Mouse (Mus musculus) liver (tissue): ENCODE measurements around the gene Arhgap17.
A peak's percentile ranks its signal among the peaks of the same experiment; 100 is the strongest.

Source experiments
- DNase-seq: peaks from one replicate; pipeline ENCODE4 v3.0.0-alpha.2; 2020; ENCODE audit warnings: mixed read lengths

Gene Arhgap17

DNA sequence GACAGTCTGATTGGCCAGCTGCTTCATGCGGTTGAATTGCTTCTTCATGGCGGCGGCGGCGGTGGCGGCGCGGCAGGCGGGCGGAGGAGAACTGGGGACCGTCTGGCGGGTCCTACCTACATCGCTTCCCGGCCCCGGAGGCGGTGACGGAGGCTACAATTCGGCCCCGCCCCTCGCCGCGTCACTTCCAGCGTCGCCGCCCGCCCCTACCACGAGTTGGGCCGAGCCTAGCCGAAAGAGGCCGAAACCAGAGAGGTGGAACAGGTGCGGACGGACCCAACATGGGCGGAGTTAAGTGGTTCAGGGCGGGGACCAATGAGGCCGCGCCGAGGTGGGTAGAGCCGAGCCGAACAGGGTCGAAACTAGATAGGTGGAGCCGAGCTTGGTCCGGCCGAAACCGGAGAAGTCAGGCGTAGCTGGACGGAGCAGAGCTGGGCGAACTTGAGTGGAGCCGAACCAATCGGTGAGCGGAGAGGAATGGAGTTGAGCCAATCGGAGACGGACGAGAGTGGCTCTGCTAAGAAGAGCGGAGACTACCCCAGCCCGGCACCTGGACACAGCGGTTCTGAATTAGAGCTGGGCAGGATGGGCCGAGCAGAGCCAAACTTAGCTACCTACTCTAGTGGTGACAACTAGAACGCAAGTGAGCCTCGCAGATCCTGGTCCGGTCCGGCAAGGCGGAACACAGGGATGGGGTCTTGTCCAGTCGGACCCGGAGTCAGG lies at the start of gene Arhgap17, which contains the start of gene Lcmt1:
Arhgap17 (minus strand) TSS at position 157 of the 723 bp plus-strand sequence.
Lcmt1 (plus strand) TSS at position 26 of the 723 bp plus-strand sequence.
- peak; percentile 98 for DNase-seq

DNA sequence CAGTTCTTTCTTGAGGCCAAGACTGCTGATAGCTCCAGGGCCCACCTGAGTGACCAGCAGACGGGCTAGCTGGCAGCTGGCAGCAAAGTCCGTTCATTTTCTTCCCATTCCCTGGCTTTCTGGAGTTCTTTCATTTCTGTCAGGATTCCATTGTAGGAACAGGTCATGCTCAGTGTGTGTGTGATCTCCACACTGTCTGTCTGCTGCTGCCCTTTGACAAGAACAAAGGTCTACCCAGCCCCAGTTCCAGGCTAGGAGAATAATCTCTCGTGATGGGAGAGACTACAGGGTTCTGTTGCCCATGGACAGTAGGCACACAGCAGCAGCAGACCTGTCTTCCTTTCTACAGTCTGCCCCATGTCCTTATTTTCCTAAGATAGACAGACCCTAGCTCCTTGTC lies 47.9 kb upstream of the Arhgap17 start:
- no peak for DNase-seq

DNA sequence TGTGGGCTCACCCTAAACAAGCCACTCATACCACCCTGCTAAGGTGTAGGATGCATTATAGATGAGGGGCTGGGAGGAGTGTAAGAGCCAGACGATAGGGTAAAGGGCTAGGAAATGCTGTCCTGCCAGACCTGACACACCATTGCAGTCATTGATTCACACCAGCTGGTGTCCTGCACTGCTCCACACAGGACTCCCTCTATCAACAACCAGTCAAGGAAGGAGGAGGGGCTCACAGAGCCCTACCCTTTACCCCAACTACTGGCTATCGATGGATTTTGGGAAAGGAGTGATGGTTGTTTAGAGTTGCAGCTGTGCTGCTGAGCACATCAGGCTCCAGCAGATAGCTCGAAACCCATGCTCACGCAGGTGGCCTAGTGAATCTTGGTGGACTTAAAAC lies 47.1 kb upstream of the Arhgap17 start:
- DNase-seq: no peak

DNA sequence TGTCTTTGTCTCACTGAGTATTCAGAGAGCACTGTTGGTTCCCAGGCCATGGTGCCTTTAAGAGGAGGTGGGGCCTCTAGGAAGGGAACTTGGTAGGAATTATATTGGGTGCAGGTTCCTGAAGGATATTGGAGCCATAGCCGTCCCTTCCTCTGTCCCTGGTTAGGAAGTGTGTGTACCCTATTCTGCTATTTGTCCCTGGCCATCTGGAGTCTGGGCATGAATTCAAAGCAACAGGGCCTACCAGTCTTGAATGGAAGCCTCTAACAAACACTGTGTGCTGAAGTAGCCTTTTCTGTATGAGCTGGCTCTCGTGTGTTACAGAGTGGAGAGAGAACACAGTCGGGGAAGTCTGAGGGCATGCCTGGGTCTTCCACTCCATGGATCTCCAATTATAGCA lies 42.4 kb upstream of the Arhgap17 start:
- DNase-seq: no peak

DNA sequence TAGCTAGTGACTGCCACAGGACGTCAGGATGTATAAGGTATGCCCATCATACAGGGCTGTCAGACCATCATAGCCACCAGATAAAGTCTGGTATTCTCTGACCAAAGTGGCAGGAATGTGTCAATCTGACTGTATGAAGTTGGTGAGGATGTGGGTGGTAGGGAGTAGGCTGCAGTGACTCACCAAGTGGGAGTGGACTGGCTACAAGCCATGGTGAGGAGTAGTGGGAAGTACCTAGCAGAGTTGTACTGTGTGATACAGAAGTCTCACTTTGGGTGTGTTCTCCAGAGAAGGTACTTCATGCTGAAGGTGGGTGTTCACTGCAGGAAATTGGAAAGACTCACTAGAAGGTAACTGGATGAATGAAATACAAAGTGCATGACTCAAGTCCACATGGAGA lies 41.4 kb upstream of the Arhgap17 start:
- DNase-seq: no peak

DNA sequence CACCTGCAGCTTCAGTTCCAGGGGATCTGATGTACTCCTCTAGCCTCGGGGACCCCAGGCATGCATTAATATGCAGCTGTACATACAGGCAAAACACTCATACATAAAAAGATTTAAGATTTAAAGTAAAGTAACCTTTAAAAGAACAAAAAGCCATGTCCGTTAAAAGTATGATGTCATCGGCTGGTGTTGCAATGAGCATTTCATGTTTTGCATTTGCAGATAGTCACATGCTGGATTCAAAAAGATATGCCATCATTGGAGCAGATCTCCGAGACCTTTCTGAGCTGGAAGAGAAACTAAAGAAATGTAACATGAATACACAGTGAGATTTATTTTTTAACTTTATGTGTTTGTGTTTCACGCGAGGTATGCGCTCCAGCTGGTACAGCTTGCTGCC lies 40.8 kb upstream of the Arhgap17 start:
- DNase-seq: no peak

DNA sequence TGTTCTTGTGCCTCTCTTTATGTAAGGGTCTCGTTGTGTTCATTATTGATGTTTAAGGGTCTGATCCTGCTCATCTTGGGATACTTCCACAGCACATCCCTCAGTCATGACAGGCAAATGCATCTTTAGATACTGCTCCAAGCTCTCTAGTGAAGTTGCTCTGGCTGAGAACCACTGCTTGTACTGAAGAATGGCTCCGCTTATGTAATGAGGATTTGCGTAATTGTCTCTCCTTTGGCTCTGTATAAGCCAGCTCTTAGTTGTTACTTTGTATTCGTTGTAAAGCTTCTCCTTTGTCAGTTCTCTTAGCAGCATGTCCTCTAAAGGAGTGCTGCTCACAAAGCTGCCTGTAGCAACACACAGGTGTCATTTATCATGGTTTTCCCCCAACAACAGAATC lies 37.3 kb upstream of the Arhgap17 start:
- DNase-seq: no peak

DNA sequence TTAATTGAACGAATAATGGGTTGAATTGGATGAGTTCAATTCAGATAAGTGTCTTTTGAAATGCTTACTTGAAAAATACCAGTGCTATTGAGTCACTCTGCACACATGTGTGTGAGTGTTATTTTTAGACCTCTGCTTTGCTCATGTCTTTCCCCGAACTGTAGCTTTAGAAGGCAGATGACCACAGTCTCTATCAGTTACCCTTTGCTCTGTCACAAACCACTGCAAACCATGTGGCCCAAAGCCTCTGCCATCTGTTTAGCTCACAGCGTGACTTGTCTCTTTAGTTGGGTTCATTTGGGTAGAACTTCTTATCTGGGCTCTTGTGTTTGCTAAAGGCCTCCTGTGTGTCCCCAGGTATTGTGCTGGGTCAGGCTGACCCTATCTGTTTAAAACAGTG lies 35.9 kb upstream of the Arhgap17 start:
- no peak for DNase-seq

DNA sequence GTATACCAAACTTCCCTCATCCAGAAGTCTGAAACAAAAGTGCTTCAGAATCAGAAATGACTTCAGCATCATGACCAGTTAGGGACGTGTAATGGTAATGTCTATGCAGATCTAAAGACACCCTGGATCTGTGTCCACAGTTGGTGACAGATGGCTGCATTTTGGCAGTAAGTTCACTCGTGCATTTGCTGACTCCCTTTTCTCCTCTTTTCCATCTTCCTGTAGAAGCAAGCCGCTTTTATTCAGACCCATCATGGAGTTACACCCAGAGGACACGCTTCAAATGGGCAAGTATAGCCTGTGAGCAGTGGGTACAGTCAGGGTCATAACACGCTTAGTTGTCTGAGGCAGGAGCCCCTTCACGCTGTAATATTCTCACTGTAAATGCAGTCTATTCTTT lies 34.5 kb upstream of the Arhgap17 start:
- DNase-seq: no peak

DNA sequence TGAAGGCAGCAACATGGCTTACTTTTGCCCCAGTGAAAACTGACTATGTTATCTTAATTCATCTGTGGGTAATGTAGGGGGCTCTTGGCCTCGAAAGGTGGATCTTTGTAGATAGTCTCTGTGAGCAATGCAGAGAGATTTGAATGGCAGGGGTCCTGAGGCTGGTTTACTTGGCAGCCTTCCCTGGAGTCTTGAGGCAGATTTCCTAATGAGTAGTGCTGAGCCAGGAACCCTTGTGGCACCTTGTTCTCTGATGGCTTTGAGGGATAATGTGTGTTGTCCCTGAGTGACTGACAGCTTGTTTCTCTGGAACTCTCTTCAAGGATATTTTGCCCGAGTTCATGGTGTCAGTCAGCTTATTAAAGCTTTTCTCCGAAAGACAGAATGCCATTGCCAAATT lies 31.4 kb upstream of the Arhgap17 start:
- DNase-seq: no peak

DNA sequence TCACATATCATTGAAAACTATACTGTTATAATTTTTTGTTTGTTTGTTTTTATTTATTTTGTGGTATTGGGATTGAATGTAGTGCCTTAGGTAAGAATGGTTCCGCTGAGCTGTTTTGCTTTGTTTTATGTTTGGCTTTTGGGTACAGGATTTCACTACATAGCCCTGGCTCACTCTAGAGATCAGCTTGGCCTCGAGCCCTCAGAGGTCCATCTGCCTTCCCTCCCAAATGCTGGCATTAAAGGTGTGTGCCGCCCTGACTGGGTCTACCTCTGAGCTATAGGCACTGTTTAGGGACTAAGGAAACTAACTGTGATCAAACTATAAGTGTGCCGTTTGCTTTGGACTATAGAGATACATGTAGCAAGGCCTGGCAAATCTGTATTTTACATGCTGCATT lies 29.6 kb upstream of the Arhgap17 start:
- no peak for DNase-seq

DNA sequence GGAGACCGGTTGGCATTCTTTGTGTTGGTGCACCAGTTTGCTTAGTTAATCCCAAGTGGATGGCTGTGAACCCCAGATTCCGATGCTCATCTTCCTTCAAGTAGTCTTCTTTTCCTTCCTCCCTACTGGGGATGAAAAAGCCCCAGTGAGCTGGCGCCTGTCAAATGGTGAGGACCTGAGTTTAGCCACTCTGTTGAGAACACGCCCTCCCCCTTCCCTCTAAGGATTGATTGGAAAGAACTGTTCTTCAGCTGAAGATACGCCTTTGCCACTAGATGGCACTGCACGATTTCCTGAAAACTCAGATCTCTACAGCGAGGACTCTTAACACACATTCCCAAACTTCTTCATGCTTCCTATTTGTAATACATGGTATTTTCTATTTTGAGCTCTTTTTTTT lies 29.1 kb upstream of the Arhgap17 start:
- peak; percentile 70 for DNase-seq

DNA sequence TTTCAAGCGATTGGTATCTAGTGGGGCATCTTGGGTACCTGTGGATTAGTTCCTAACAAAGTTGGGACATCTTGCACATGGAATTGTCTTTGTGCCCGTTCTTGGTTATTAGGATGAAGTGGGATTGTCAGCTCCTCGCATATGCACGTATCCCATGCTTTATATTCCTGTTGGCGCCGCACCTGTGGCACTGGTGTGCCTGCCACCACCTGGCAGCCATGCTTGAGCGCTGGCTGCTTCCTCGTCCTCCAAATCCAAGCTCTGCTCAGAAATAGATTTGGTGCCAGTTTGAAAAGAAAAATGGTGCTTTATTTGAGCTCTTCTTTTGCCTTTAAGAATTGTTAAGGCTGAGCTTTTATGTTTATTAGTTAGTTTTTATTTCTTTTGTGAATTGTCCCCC lies 28.2 kb upstream of the Arhgap17 start:
- DNase-seq: no peak

DNA sequence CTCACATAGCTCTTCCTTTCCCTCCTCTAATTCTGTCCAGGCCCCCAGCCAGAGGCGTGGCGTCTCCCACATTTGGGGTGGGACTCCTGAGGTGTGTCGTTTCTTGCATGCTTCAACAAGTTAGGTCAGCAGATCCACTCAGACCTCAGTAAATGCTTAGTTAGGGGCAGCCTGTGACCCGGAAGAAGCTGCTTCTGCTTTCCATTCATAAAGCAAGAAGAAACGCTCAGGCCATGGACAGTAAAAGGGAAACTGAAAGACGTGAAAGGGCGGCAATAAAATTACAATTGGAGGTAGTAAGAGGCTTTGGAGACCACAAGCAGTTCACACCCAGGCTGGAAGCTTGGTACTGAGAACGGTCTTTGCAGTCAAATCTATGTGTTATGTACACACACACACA lies 27.7 kb upstream of the Arhgap17 start:
- DNase-seq: no peak

DNA sequence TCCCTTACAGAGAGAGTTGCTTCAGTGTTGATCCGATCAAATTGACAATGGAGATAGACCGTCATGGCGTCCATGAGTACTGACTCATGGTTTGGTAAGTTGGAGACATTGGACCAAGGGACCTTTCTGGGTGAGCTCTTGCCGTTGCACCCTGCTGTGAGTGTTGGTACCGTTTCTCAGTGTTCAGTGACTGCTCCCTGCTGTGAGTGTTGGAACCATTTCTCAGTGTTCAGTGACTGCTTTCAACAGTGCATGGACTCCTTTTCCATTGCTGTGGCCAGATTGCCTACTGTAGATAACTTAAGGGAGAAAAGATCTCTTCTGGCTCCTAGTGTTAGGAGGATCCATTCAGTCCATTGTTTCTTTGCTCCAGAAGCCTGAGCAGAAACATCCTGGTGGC lies 27.2 kb upstream of the Arhgap17 start:
- no peak for DNase-seq

DNA sequence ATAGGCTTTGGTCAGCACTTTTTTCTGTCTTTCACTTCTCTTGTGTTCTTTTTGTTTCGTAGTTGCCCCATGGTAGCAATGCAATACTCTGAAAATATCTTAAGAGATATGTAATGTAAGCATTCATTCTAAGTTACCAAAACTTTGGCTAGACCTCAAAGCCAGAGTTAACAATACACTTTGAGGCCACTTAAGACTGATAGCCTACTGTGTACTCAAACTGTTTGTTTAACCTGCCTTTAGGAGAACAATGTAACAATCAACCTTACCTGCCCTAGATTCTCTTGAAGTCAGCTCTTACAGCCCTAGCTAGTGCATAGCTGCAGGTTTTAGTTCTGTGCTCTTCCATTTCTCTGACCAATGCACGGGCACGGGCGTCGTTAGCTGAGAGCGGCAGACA lies 24.6 kb upstream of the Arhgap17 start:
- no peak for DNase-seq

DNA sequence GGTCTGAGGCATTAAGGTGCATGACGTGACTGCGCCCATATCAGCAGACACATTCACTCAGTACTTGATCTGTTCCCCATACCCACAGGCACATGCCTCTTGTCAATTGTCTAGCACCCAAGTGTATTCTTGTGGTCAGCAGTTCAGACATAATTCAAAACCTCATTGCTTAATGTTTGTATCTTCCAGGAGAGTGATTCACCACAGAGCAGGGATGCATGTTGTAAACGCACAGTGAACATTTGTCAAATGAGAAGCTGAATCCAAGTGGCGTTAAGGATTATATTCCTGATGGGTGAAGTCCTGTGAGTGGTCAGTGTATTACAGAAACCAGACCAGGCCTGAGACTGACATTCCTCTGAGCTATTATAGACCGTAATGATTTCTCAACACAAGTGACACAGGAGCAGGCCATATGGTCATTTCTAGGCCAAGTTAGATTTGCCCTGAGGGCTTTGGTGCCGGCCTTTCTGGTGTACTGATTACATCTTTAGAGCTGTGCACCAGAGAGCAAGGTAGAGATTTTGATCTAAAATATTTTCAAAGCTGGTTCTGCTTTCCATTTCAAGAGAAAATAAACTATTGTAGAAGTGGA lies 20.1 kb upstream of the Arhgap17 start:
- no peak for DNase-seq

DNA sequence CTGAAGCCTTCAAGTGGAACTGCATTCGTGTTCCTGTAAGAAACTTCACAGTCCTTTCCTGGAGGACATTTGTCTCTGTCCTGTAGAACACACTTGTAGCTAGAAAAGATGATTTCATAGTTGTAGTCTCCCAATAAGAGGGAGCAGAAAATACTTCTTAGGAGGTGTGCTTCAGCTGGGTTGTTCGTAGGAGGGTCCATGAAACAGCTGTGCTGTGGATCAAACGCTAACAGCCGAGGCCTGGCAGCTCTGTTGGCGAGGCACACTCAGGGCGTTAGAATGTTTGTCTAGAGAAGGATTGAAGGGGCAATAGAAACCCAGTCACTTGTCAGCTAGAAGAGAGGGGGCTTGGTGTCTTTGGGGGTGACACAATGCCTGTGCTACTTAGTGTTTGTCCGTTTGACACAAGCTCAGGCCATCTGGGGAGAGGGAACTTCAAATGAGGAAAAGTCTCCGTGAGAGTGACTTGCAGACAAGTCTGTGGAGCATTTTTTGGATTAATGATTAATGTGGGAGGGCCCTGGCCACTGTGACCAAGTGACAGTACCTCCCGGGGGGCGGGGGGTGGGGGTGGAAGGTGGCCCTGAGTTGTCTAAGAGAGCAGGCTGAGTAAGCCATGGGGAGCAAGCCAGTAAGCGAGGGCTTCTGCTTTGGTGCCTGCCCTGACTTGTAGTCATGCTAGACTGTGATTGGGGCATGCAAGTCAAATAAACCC lies 16.1 kb upstream of the Arhgap17 start:
- peak; percentile 26 for DNase-seq

DNA sequence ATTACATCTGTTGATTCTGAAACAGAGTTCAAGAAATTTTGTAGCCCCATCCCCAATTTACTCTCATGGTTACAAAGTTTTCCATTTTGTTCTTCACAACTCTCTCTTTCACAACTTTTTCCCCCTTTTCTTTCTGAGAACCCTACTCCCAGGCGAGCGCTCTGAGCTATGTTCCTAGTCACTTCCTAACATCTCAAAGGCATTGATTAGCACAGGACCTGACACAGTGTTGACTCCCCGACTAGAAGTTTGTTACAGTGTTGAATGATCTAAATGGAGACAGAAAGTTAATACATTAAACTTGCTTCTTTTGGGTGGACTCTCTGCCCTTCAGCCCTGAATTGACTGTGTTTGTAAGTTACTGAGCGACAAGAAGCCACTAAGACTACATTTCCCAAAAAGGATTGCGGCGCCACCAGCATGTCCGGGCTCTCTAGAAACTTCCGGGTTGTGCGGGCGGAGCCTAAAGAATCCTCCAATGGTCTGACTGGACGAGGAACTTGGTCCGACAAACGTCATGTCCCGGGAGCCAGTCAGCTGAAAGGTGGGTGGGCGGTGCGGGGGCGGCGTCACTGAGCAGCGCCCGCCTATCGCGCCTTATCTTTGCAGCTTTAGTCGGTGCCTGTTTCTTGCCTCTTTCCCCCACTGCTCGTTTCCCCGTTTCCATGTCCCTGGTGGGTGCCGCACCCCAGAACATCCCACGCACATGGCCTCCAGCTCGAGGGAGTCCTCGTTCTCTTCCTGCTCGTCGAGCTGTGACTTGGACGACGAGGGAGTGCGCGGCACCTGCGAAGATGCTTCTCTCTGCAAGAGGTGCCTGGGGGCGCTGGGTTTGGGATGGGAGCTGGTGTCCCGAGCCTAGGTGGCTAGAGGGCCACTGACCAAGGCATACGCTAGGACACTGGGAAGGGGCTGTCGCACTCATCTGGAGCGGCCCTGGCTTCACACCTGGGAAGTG lies 8.0 kb upstream of the Arhgap17 start:
- peak; percentile 97 for DNase-seq

DNA sequence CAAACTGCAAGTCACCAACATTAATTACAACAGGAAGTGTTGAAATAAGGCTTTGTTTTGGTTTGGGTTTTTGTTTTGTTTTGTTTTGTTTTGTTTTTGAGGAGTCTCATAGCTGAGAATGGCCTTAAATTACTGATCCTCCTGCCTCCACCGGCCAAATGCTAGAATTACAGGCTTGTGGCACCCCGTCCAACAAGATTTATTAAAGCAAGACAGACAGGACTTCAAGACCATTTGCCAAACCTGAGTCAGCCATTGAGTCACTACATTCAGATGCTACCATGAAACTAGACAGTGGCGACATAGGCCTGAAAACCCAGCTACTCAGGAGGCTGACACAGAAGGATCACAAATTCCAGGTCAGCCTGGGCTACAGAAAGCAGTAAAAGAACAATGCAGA lies 1.8 kb upstream of the Arhgap17 start:
- DNase-seq: no peak

DNA sequence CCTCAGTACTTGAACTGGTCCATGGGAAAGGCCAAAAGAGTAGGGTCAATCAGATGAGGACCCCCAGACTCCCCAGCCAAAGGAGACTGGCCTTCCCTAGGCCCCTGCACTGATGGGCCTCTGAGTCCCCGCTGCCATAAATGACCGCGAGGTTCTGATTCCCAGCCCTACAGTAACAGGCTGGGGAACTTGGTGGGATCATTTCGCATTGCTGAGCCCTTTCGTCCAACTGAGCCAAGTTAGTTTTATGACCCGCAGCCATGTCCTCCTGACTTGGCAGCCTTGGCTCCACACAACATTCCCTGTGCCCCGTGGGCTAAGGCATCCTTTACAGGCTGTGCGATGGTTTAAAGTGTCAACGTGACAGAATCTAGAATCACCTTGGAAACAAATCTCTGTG lies 985 bp upstream of the Arhgap17 start:
- no peak for DNase-seq

DNA sequence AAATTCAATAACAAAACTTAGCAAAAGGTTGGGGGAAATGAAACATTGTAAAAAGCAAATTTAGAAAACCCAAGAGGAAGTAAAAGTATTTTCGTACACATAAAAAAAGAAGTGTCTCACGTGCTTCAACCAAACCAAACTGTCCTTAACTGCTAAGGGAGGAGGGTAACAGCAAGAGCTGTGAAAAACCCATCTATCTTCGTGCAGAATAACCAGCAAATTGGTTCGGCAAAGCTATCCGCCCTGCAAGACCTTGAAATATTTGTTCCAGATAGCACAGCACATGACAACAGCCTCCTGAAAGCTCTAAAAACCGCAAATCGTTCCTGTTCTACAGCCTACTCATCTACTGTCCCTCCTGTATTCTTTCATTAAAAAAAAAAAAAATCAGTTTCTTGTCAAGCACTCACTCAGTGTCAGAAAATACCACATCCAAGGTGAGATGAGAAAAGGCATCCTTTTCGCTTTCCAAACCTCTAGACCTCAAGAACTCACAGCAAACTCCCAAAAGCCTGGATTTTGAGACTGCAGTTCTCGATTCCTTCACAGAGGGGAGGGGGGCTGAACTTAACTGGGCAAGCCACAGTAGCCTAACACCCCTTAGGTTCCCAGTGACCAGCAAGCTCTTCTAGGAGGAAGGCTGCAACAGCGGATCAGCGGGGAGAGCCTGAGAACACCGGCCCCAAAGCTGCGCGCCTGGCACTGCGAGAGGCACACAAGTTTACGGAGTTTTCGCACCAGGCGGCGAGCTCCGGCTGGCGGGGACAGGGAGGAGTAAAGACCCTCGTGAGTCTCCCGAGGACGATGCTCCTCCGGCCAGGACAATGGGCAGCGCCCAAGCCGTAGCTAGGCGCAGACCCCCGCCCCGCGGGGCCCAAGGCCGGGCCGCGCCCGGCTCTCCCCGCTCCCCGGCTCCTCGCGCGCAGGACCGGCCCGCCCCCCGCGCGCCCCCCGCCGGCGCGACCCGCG lies 653 bp downstream of the Arhgap17 start:
- peak; percentile 65 for DNase-seq
